ENCODE assay signal across 8 mouse cellular contexts in the genomic region with DNA sequence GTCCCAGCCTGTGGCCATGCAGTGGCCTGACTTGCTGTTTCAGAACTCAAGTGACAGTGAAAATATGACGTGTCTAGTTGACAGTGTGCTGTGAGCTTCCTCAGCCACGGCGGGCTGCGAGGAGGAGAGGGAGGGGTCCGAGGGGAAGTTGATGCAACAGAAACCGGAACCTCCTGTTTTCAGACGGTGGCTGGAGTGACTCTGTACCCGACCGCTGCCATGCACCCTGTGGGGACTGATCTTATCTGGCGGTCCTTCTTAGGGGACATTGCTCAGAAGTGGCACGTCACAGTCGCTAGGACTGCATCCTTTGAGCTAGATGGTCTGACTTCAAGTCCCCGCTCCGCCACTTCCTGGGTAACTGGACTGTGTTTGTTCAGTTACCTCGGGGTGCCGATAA. TPM values are rescaled to one million over a fixed set of nuclear protein-coding genes. Genes with fewer than 3 reads are reported as not detected.
A peak's percentile ranks its signal among the peaks of the same experiment; 100 is the strongest.
DNase-seq lines count a peak whose midpoint lies in the region; ATAC-seq and TF ChIP-seq lines count a peak whose summit lies in the region.

No protein-coding gene starts in this region.

- no peaks in the 10 kb centered on the region for H3K27me3 ChIP-seq in lung, embryonic 15.5 days
- no peaks in the 10 kb centered on the region for H3K27me3 ChIP-seq in spleen, adult 2 months (ENCODE audit: control insufficient read depth, insufficient read depth, low read length)
- no peaks in the 10 kb centered on the region for H3K27me3 ChIP-seq in kidney, embryonic 14.5 days (ENCODE audit: control insufficient read depth, insufficient read depth, low read length)

- DNase-seq in adrenal gland, postnatal 14 days, result peak; percentile 31
- no peak for DNase-seq in adrenal gland, adult 8-10 months
- DNase-seq in spleen, adult 2 months (ENCODE audit: low read depth in 1 of 2, low spot score in 2 of 2), result peak; percentile 75 to 83
- DNase-seq in frontal cortex, adult 2 months (ENCODE audit: extremely low spot score in 1 of 2, low spot score in 1 of 2), result no peak
- no peak for DNase-seq in embryo, embryonic 10 days (ENCODE audit: low spot score)

- H3K4me3 ChIP-seq in brown adipose tissue, adult 24 weeks (ENCODE audit: insufficient read depth, low read depth, low read length), result no peak overlapping the region
- no peak overlapping the region for H3K4me3 ChIP-seq in lung, embryonic 15.5 days
- H3K4me3 ChIP-seq in spleen, adult 2 months (ENCODE audit: extremely low read depth, insufficient read depth, insufficient read length), result peak overlapping the region; percentile 39
- no peak overlapping the region for H3K4me3 ChIP-seq in kidney, embryonic 14.5 days (ENCODE audit: low read length)

- H3K9me3 ChIP-seq in lung, embryonic 15.5 days, result no peaks in the 10 kb centered on the region
- no peaks in the 10 kb centered on the region for H3K9me3 ChIP-seq in kidney, embryonic 14.5 days (ENCODE audit: control insufficient read depth, low read length)

- no peak for ATAC-seq in lung, embryonic 15.5 days (ENCODE audit: borderline replicate concordance, extremely low read depth, low FRiP score, low TSS enrichment)
- ATAC-seq in kidney, embryonic 14.5 days (ENCODE audit: low FRiP score, low TSS enrichment), result no peak

- no peak for TF ChIP-seq CTCF in spleen, adult 2 months (IDR thresholded peaks at IDR 0.05; ENCODE audit: extremely low read depth, insufficient read depth, insufficient read length, insufficient replicate concordance)

- H3K4me1 ChIP-seq in brown adipose tissue, adult 24 weeks (ENCODE audit: control insufficient read depth, insufficient read depth, insufficient read length, low read length), result no peaks in the 10 kb centered on the region
- H3K4me1 ChIP-seq in lung, embryonic 15.5 days, result peaks cover 12% of the 10 kb centered on the region
- H3K4me1 ChIP-seq in spleen, adult 2 months (ENCODE audit: control insufficient read depth, insufficient read depth, insufficient read length), result peaks cover 9% of the 10 kb centered on the region; the same call in 1 of the 2 replicates
- no peaks in the 10 kb centered on the region for H3K4me1 ChIP-seq in kidney, embryonic 14.5 days (ENCODE audit: control insufficient read depth, insufficient read depth, low read length)

- 0 out of 2 replicates have a peak overlapping the region, but pooled peaks have one; percentile 1 for H3K27ac ChIP-seq in brown adipose tissue, adult 24 weeks (replicated peaks; ENCODE audit: low read depth, low read length)
- H3K27ac ChIP-seq in lung, embryonic 15.5 days, result peak overlapping the region; percentile 89
- H3K27ac ChIP-seq in spleen, adult 2 months (ENCODE audit: insufficient read depth, low read length), result peak overlapping the region; percentile 72
- H3K27ac ChIP-seq in kidney, embryonic 14.5 days (ENCODE audit: low read depth, low read length), result no peak overlapping the region

- H3K36me3 ChIP-seq in lung, embryonic 15.5 days, result no peaks in the 10 kb centered on the region
- H3K36me3 ChIP-seq in spleen, adult 2 months (ENCODE audit: control insufficient read depth, insufficient read depth, low read length), result no peaks in the 10 kb centered on the region
- H3K36me3 ChIP-seq in kidney, embryonic 14.5 days (ENCODE audit: control insufficient read depth, insufficient read depth, low read length), result no peaks in the 10 kb centered on the region

- no peak overlapping the region; the same call in 1 of the 2 replicates for H3K4me2 ChIP-seq in lung, embryonic 15.5 days
- H3K4me2 ChIP-seq in kidney, embryonic 14.5 days (replicated peaks; ENCODE audit: low read depth, low read length), result no peak overlapping the region

- 48% methylated on average over 16 of the region's 16 CpGs for WGBS in lung, embryonic 15.5 days
- WGBS in spleen, adult 2 months, result 13% methylated on average over 16 of the region's 16 CpGs
- WGBS in kidney, embryonic 14.5 days, result 71% methylated on average over 16 of the region's 16 CpGs

- TF ChIP-seq POLR2A in spleen, adult 2 months (IDR thresholded peaks at IDR 0.05; ENCODE audit: low read depth, low read length), result peak; percentile 40

- no peak overlapping the region for H3K9ac ChIP-seq in lung, embryonic 15.5 days
- H3K9ac ChIP-seq in kidney, embryonic 14.5 days (ENCODE audit: low read depth, low read length), result no peak overlapping the region

RNA-seq across cellular contexts. Expression of a gene that starts 15.1 kb away (rescaled TPM):
- 126 and 130 TPM in 2 replicates for total RNA-seq in adrenal gland, postnatal 14 days (2021)
- 100 to 1,000 TPM; 111 to 128 (median 116) TPM for total RNA-seq in adrenal gland, adult 8-10 months (2022)
- polyA plus RNA-seq in brown adipose tissue, adult 24 weeks (2012; ENCODE audit: insufficient read depth, insufficient read length, missing spikeins), result 55.2 and 55.3 TPM in 2 replicates
- polyA plus RNA-seq in lung, embryonic 15.5 days (2015; fragmentation: Nextera tagmentation; extraction: Ambion mirVana), result 212 and 219 TPM in 2 replicates
- polyA plus RNA-seq in spleen, adult 2 months (2012; rRNA removed), result 50.1 and 58.6 TPM in 2 replicates
- polyA plus RNA-seq in frontal cortex, adult 2 months (2012; rRNA removed), result 68.3 and 70.7 TPM in 2 replicates
- polyA plus RNA-seq in kidney, embryonic 14.5 days (2014; fragmentation: Nextera tagmentation; extraction: Ambion mirVana), result 139 and 176 TPM in 2 replicates

Comparison
In these comparisons a context has a peak if more than half of its experiments do, and no peak if none do; other contexts are left out.
1. DNase-seq: peak in adrenal gland, postnatal 14 days (single experiment) and spleen, adult 2 months (2 of 2); none in adrenal gland, adult 8-10 months (single experiment), frontal cortex, adult 2 months (0 of 2) and embryo, embryonic 10 days (single experiment).